Mouse (Mus musculus): ENCODE results near the gene Rasal1. TPM values are rescaled to one million over a fixed set of nuclear protein-coding genes. Genes with fewer than 3 reads are reported as not detected.

Rasal1 gene
- total and polyA plus RNA-seq, 3 experiments: 0.69 to 4.5 TPM; not detected in 1

DNA sequence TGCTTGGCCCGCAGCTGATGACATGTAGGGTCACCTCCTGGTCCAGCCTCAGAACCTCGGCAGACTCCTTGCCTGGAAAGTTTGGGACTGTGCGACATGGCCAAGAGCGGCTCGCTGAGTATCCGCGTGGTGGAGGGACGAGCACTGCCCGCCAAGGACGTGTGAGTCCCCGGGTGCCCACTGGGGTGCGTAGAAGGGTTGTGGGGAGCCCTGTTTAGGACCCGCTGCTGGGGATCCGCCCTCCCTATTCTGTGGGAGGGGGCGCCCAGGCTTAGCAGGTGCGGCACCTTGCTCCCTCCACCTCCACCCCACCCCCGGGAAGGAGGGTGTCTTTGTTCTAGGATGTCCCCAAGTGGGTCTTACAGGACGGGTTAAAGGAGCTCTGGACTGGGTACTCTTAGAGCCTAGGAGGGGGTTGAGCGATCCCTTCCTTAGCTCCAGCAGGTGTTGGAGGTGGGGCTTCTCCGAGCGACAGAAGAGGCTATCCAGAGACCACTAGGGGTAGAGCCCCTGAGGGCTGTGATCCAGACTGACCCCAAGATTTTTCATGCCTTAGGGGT, 842 bp downstream of the Rasal1 start:
- DNase-seq (ENCODE audit: low read depth, low spot score): no peak
- peak overlapping the region; percentile 51 to 68; a peak in 3 of 4 replicates for H3K4me3 ChIP-seq (ENCODE audit: control insufficient read depth in 1 of 2, insufficient read depth in 1 of 2, low read depth in 2 of 2, low read length in 2 of 2)
- H3K36me3 ChIP-seq (ENCODE audit: control insufficient read depth in 1 of 2, insufficient read depth in 2 of 2, low read length in 2 of 2): peaks cover 0 to 7% of the 10 kb centered on the region in 2 experiments; a peak in 1 of 4 replicates
- H3K27me3 ChIP-seq (ENCODE audit: control insufficient read depth in 1 of 2, insufficient read depth in 2 of 2, low read length in 2 of 2): no peaks in the 10 kb centered on the region
- peaks cover 0 to 14% of the 10 kb centered on the region in 2 experiments; a peak in 3 of 4 replicates for H3K4me1 ChIP-seq (ENCODE audit: control insufficient read depth in 1 of 2, insufficient read depth in 2 of 2, low read length in 2 of 2)
- H3K27ac ChIP-seq (ENCODE audit: control insufficient read depth, low read depth, low read length): peak overlapping the region; percentile 29; the same call in 1 of the 2 replicates
- H3K9ac ChIP-seq (ENCODE audit: control insufficient read depth, low read depth, low read length, poor library complexity, severe bottlenecking): peak overlapping the region; percentile 66
- H3K9me3 ChIP-seq (replicated peaks; ENCODE audit: insufficient read depth, low read length): no peaks in the 10 kb centered on the region
- no peaks in the 10 kb centered on the region for H3K79me2 ChIP-seq (ENCODE audit: control insufficient read depth, insufficient read depth, low read length, poor library complexity)
- TF ChIP-seq ZC3H11A (IDR thresholded peaks at IDR 0.05; ENCODE audit: low read depth, low read length): no peak
- TF ChIP-seq ELF1 (IDR thresholded peaks at IDR 0.05; ENCODE audit: low read depth, low read length): no peak
- TF ChIP-seq RCOR1 (IDR thresholded peaks at IDR 0.05; ENCODE audit: low read depth, low read length): no peak
- TF ChIP-seq SIN3A (IDR thresholded peaks at IDR 0.05; ENCODE audit: low read length): no peak
- peak in 1 of 3 experiments; percentile 9; a peak in 2 of 6 replicates for TF ChIP-seq CTCF (IDR thresholded peaks at IDR 0.05 in 2 of 3, conservative IDR thresholded peaks at IDR 0.05 in 1 of 3; ENCODE audit: control insufficient read depth in 1 of 3, insufficient read depth in 1 of 3, low read depth in 2 of 3, low read length in 3 of 3, poor library complexity in 1 of 3, severe bottlenecking in 1 of 3)
- TF ChIP-seq POLR2A (IDR thresholded peaks at IDR 0.05; ENCODE audit: control insufficient read depth in 1 of 2, insufficient read depth in 1 of 2, low read depth in 1 of 2, low read length in 2 of 2, poor library complexity in 1 of 2): no peak
- peak; percentile 55; the same call in 1 of the 2 replicates for TF ChIP-seq MXI1 (IDR thresholded peaks at IDR 0.05; ENCODE audit: low read depth, low read length)
- no peak for TF ChIP-seq MEF2A (IDR thresholded peaks at IDR 0.05; ENCODE audit: extremely low read depth, insufficient replicate concordance, low read depth, low read length, poor library complexity, severe bottlenecking)
- no peak for TF ChIP-seq POLR2AphosphoS2 (IDR thresholded peaks at IDR 0.05; ENCODE audit: low read length)
- TF ChIP-seq MAFK (IDR thresholded peaks at IDR 0.05; ENCODE audit: borderline replicate concordance, low read depth, low read length): no peak

DNA sequence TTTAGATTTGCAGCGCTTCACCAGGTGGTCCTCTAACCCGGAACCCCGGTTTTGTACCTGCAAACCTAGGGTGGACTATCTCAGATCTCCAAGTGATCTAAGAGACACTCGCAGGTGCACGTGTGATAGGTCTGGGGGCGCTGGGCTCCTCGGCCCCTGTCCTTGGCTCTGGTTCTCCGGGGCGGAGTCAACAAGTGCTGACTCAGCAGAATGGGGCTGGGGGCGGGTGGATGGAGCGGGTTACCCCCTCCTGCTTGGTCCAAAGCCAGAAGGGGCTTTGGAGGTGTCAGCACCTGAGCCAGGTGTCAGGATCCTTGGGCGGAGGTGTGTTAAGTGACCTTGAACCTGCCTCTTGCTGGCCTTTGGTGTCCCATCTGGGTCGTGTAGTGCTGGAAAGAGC, 1.3 kb downstream of the Rasal1 start:
- Histone ChIP-seq H3K27me3 (ENCODE audit: control insufficient read depth in 1 of 2, insufficient read depth in 2 of 2, low read length in 2 of 2) (no peaks in the 10 kb centered on the region), H3K36me3 (ENCODE audit: control insufficient read depth in 1 of 2, insufficient read depth in 2 of 2, low read length in 2 of 2) (peaks cover 0 to 7% of the 10 kb centered on the region in 2 experiments; a peak in 1 of 4 replicates), H3K27ac (ENCODE audit: control insufficient read depth, low read depth, low read length) (no peak overlapping the region), H3K4me3 (ENCODE audit: control insufficient read depth in 1 of 2, insufficient read depth in 1 of 2, low read depth in 2 of 2, low read length in 2 of 2) (peak overlapping the region in 1 of 2 experiments; percentile 68; a peak in 2 of 4 replicates), H3K9ac (ENCODE audit: control insufficient read depth, low read depth, low read length, poor library complexity, severe bottlenecking) (no peak overlapping the region; the same call in 1 of the 2 replicates), H3K4me1 (ENCODE audit: control insufficient read depth in 1 of 2, insufficient read depth in 2 of 2, low read length in 2 of 2) (peaks cover 0 to 13% of the 10 kb centered on the region in 2 experiments; a peak in 3 of 4 replicates), H3K9me3 (replicated peaks; ENCODE audit: insufficient read depth, low read length) (no peaks in the 10 kb centered on the region), H3K79me2 (ENCODE audit: control insufficient read depth, insufficient read depth, low read length, poor library complexity) (no peaks in the 10 kb centered on the region)
- TF ChIP-seq ZNF384 (IDR thresholded peaks at IDR 0.05; ENCODE audit: low read depth, low read length) (no peak), MAFK (IDR thresholded peaks at IDR 0.05; ENCODE audit: borderline replicate concordance, low read depth, low read length) (peak; percentile 92)
- DNase-seq (ENCODE audit: low read depth, low spot score): no peak

DNA sequence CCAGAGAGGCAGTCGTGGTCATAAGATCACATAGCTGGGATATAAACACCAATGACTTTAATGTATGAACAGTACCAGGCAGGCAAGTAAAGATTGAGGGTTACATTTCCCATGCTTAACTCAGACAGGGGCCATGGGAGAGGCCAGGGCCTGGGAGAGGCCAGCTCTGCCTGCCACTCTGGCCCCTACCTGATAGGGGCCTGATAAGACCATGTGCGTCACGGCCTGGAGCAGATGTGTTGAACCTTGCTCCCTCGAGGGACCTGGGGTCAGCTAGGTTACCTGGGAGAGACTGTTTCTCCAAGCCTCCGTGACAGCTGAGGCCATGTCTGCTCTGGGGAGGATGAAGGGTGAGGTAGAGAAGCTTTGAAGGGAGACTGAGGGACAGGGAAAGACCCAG, 2.6 kb downstream of the Rasal1 start:
- H3K79me2 ChIP-seq (ENCODE audit: control insufficient read depth, insufficient read depth, low read length, poor library complexity): no peaks in the 10 kb centered on the region
- peaks cover 0 to 13% of the 10 kb centered on the region in 2 experiments; a peak in 3 of 4 replicates for H3K4me1 ChIP-seq (ENCODE audit: control insufficient read depth in 1 of 2, insufficient read depth in 2 of 2, low read length in 2 of 2)
- TF ChIP-seq E2F4 (IDR thresholded peaks at IDR 0.05; ENCODE audit: borderline replicate concordance, low read depth, low read length): no peak
- no peak for TF ChIP-seq MEF2A (IDR thresholded peaks at IDR 0.05; ENCODE audit: extremely low read depth, insufficient replicate concordance, low read depth, low read length, poor library complexity, severe bottlenecking)
- no peak for TF ChIP-seq CHD2 (IDR thresholded peaks at IDR 0.05; ENCODE audit: low read length)
- no peak for TF ChIP-seq TCF12 (IDR thresholded peaks at IDR 0.05; ENCODE audit: low read depth, low read length)
- peaks cover 0 to 7% of the 10 kb centered on the region in 2 experiments; a peak in 1 of 4 replicates for H3K36me3 ChIP-seq (ENCODE audit: control insufficient read depth in 1 of 2, insufficient read depth in 2 of 2, low read length in 2 of 2)
- H3K27me3 ChIP-seq (ENCODE audit: control insufficient read depth in 1 of 2, insufficient read depth in 2 of 2, low read length in 2 of 2): no peaks in the 10 kb centered on the region
- H3K9me3 ChIP-seq (replicated peaks; ENCODE audit: insufficient read depth, low read length): no peaks in the 10 kb centered on the region
- no peak overlapping the region for H3K9ac ChIP-seq (ENCODE audit: control insufficient read depth, low read depth, low read length, poor library complexity, severe bottlenecking)
- no peak overlapping the region for H3K4me3 ChIP-seq (ENCODE audit: control insufficient read depth in 1 of 2, insufficient read depth in 1 of 2, low read depth in 2 of 2, low read length in 2 of 2)
- no peak overlapping the region for H3K27ac ChIP-seq (ENCODE audit: control insufficient read depth, low read depth, low read length)
- DNase-seq (ENCODE audit: low read depth, low spot score): no peak

All from MEL (cell line).